Mouse (Mus musculus): ENCODE measurements around the gene Sept9.

GRCm38 (mm10) chr11:117350462-117351222 lies 151.2 kb downstream of the Sept9 start:
- TF ChIP-seq POLR2A (IDR thresholded peaks at IDR 0.05; ENCODE audit: control insufficient read depth, low read depth, low read length) = no peak
- TF ChIP-seq CTCF (IDR thresholded peaks at IDR 0.05; ENCODE audit: control insufficient read depth, insufficient read depth, insufficient replicate concordance, low read depth, low read length) = no peak
